Mouse (Mus musculus) liver, embryonic 14.5 days (tissue): ENCODE results near the gene Cyp19a1. TPM values are rescaled to one million over a fixed set of nuclear protein-coding genes. Genes with fewer than 3 reads are reported as not detected.

ENCODE experiments used
- ATAC-seq: fragments of 200-750 bp; cut with Nextera tagmentation; 2 replicates; pipeline ENCODE4 v1.8.0; 2017; ENCODE audit warnings: moderate number of reproducible peaks, mild to moderate bottlenecking, moderate library complexity; ENCODE audit not compliant: insufficient read depth
- DNase-seq, 3 experiments: peaks; one replicate each; pipeline ENCODE4 v3.0.0-alpha.2; 2012 to 2013; ENCODE audit warnings: low read depth in 3 of 3, low spot score in 3 of 3
- H3K27ac ChIP-seq: fragments of 300-500 bp; sonication (generic); 2 replicates; pipeline ENCODE4 v1.5.1; 2014; ENCODE audit warnings: moderate library complexity, mild to moderate bottlenecking, control low read depth, inconsistent platforms
- H3K27me3 ChIP-seq: fragments of 300-500 bp; sonication (generic); 2 replicates; pipeline ENCODE4 v1.6.1; 2014; ENCODE audit warnings: mild to moderate bottlenecking, low read length, moderate library complexity; ENCODE audit not compliant: control insufficient read depth, insufficient read depth
- H3K36me3 ChIP-seq: fragments of 300-500 bp; sonication (generic); replicated peaks from 2 replicates; pipeline ENCODE4 v1.6.1; 2014; ENCODE audit warnings: low read depth; ENCODE audit not compliant: control insufficient read depth, insufficient read depth
- H3K4me1 ChIP-seq, 2 experiments: fragments of 200-500 bp in 1 of 2; fragments of 300-500 bp in 1 of 2; sonication (generic) in 1 of 2; replicated peaks; 2 replicates each; pipeline ENCODE4 v1.6.1; 2012 to 2014; ENCODE audit warnings: antibody characterized with exemption in 1 of 2, inconsistent platforms in 1 of 2, low read length in 1 of 2; ENCODE audit not compliant: control insufficient read depth in 2 of 2, insufficient read depth in 2 of 2
- H3K4me2 ChIP-seq: fragments of 300-500 bp; sonication (generic); 2 replicates; pipeline ENCODE4 v1.6.1; 2014; ENCODE audit warnings: low read depth, mild to moderate bottlenecking, control low read depth, moderate library complexity
- H3K4me3 ChIP-seq, 2 experiments: fragments of 200-500 bp in 1 of 2; fragments of 300-500 bp in 1 of 2; sonication (generic) in 1 of 2; 2 replicates each; pipeline ENCODE4 v1.5.1; 2012 to 2014; ENCODE audit warnings: low read depth in 2 of 2, low read length in 2 of 2, mild to moderate bottlenecking in 2 of 2, control low read depth in 1 of 2, inconsistent platforms in 1 of 2, moderate library complexity in 1 of 2; ENCODE audit not compliant: insufficient read depth in 1 of 2
- H3K9ac ChIP-seq: fragments of 300-500 bp; sonication (generic); replicated peaks from 2 replicates; pipeline ENCODE4 v1.6.1; 2014; ENCODE audit warnings: mild to moderate bottlenecking, control low read depth, moderate library complexity
- H3K9me3 ChIP-seq: fragments of 300-500 bp; sonication (generic); 2 replicates; pipeline ENCODE4 v1.6.1; 2016; ENCODE audit warnings: low read length, mixed read lengths; ENCODE audit not compliant: control insufficient read depth
- CTCF ChIP-seq: IDR thresholded peaks from 2 replicates; pipeline ENCODE4 v1.5.1; 2016; ENCODE audit warnings: antibody characterized with exemption, low read depth, control low read depth
- EP300 ChIP-seq: IDR thresholded peaks from 2 replicates; pipeline ENCODE4 v1.6.1; 2016; ENCODE audit warnings: antibody characterized with exemption, low read depth
- WGBS: fragments of 180-500 bp; shearing (Covaris S2); extraction: QIAGEN DNeasy Blood & Tissue Kit; methylation state at CpG from one replicate; pipeline ENCODE4 v1.1.7; 2014; ENCODE audit not compliant: insufficient replicate concordance; 5-methylcytosine and 5-hydroxymethylcytosine counted together
- polyA plus RNA-seq, 2 experiments: library from polyadenylated mRNA; depleted of rRNA in 1 of 2; stranded (reverse) in 1 of 2; unstranded in 1 of 2; fragments of >200 nt; fragmentation: Nextera tagmentation in 1 of 2; extraction: Ambion mirVana in 1 of 2; gene quantifications; 2 replicates each; pipeline versions ENCODE4 v1.2.1 to v1.2.3; 2012 to 2014

The Cyp19a1 gene
- polyA plus RNA-seq (2012; rRNA removed) (not detected in 2 replicates), polyA plus RNA-seq (2014; fragmentation: Nextera tagmentation; extraction: Ambion mirVana) (not detected in 2 replicates)

DNA sequence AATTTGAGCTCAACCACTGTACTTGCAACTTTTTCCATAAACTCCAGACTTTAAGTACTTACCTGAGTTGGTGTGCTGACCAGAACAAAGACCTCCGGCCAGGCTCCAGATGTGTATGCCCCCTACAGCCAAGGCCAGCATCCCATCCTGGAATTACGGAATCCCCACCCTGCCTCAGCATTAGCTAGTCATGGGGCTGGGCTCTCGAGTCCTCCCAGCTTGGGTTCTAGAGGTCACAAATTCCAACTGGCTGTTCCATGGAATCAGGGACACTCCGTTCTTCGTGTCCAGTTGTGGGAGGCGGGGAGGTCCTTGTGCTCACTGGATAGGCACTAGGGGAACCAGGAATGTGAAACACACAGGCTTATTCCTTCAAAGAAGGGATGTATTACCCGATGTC lies at the start of gene Cyp19a1:
Gene Cyp19a1, minus strand, starts transcription at position 101 of the 400 bp plus-strand sequence.
- no peak for DNase-seq
- TF ChIP-seq EP300 (no peak), CTCF (no peak)

DNA sequence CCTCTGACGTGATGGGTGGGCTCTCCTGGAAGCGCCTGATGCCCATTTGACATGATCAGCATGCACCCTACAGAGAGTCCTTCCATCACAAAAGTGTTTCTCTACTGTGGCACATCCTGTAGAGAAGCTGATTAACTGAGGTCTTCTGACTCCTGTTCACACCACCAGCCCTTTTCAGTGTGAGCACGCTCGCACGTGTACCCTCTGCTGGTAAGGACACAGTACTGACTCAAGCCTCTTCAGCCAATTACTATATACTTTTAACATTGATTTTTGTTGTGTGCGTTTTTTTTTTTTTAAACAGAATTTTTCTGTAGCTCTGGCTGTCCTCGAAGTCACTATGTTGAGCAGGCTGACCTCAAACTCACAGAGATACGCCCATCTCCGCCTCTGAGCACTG lies 48.5 kb upstream of the Cyp19a1 start:
- ATAC-seq (no peak), DNase-seq (no peak)
- TF ChIP-seq CTCF = 0 out of 2 replicates have a peak, but pooled peaks have one; percentile 9
- TF ChIP-seq EP300 = no peak
- WGBS = 57% methylated on average over 9 of the region's 9 CpGs
- Histone ChIP-seq H3K27me3 (no peaks in the 10 kb centered on the region), H3K4me3 (no peak overlapping the region), H3K4me1 (no peaks in the 10 kb centered on the region), H3K4me2 (no peak overlapping the region), H3K9ac (no peak overlapping the region), H3K36me3 (no peaks in the 10 kb centered on the region), H3K27ac (no peak overlapping the region), H3K9me3 (no peaks in the 10 kb centered on the region)

More for the DNA sequence above, at the start of gene Cyp19a1:
- H3K4me1 ChIP-seq = no peaks in the 10 kb centered on the region
- no peaks in the 10 kb centered on the region for H3K36me3 ChIP-seq
- H3K27me3 ChIP-seq = no peaks in the 10 kb centered on the region
- H3K27ac ChIP-seq = no peak within 1 kb of the TSS
- H3K4me2 ChIP-seq = no peak within 1 kb of the TSS
- H3K9me3 ChIP-seq = no peaks in the 10 kb centered on the region
- 64% methylated on average over 7 of the region's 7 CpGs for WGBS
- ATAC-seq = no peak
- H3K9ac ChIP-seq = no peak within 1 kb of the TSS
- H3K4me3 ChIP-seq = no peak within 1 kb of the TSS

- Histone ChIP-seq H3K4me3 (no peak overlapping the region), H3K36me3 (no peaks in the 10 kb centered on the region), H3K9ac (no peak overlapping the region), H3K9me3 (no peaks in the 10 kb centered on the region), H3K27me3 (no peaks in the 10 kb centered on the region), H3K4me2 (no peak overlapping the region), H3K27ac (no peak overlapping the region), H3K4me1 (no peaks in the 10 kb centered on the region)
- TF ChIP-seq EP300 (no peak), CTCF (no peak)
- ATAC-seq (no peak), DNase-seq (no peak)
- 47% methylated on average over 2 of the region's 2 CpGs for WGBS
Measured at GRCm38 (mm10) chr9:54308751-54309358, 40.9 kb upstream of the Cyp19a1 start.

GRCm38 (mm10) chr9:54308209-54308608 lies 40.3 kb upstream of the Cyp19a1 start:
- Histone ChIP-seq H3K4me1 (no peaks in the 10 kb centered on the region), H3K27ac (no peak overlapping the region), H3K4me3 (no peak overlapping the region), H3K9ac (no peak overlapping the region), H3K4me2 (no peak overlapping the region), H3K9me3 (no peaks in the 10 kb centered on the region), H3K36me3 (no peaks in the 10 kb centered on the region), H3K27me3 (no peaks in the 10 kb centered on the region)
- ATAC-seq = no peak
- no peak for DNase-seq
- TF ChIP-seq CTCF = no peak
- no peak for TF ChIP-seq EP300
- WGBS = 48% methylated on average over 1 of the region's 1 CpGs

- TF ChIP-seq EP300 = no peak
- no peak for TF ChIP-seq CTCF
- ATAC-seq = no peak
- 48% methylated on average over 4 of the region's 4 CpGs for WGBS
- H3K9me3 ChIP-seq = no peaks in the 10 kb centered on the region
- H3K4me2 ChIP-seq = no peak overlapping the region
- DNase-seq = no peak
- no peaks in the 10 kb centered on the region for H3K36me3 ChIP-seq
- no peak overlapping the region for H3K4me3 ChIP-seq
- no peaks in the 10 kb centered on the region for H3K4me1 ChIP-seq
- H3K27ac ChIP-seq = no peak overlapping the region
- no peaks in the 10 kb centered on the region for H3K27me3 ChIP-seq
- H3K9ac ChIP-seq = no peak overlapping the region
Measured at GRCm38 (mm10) chr9:54301255-54301654, 33.3 kb upstream of the Cyp19a1 start.
